Mouse (Mus musculus) neural tube, embryonic 14.5 days (tissue): ENCODE data around the gene Mybpc3. TPM values are rescaled to one million over a fixed set of nuclear protein-coding genes. Genes with fewer than 3 reads are reported as not detected.
A peak's percentile ranks its signal among the peaks of the same experiment; 100 is the strongest.

Experiments
- ATAC-seq: fragments of 200-750 bp; cut with Nextera tagmentation; 2 replicates; pipeline ENCODE4 v1.8.0; 2017; ENCODE audit warnings: low read depth, mild to moderate bottlenecking, moderate TSS enrichment, moderate library complexity
- H3K27ac ChIP-seq: fragments of 300-500 bp; sonication (generic); 2 replicates; pipeline ENCODE4 v1.5.1; 2014; ENCODE audit warnings: low read depth, mild to moderate bottlenecking, control low read depth, low read length, moderate library complexity, mixed read lengths
- H3K27me3 ChIP-seq: fragments of 300-500 bp; sonication (generic); 2 replicates; pipeline ENCODE4 v1.6.1; 2014; ENCODE audit warnings: low read length; ENCODE audit not compliant: control insufficient read depth, insufficient read depth
- H3K36me3 ChIP-seq: fragments of 300-500 bp; sonication (generic); 2 replicates; pipeline ENCODE4 v1.6.1; 2014; ENCODE audit warnings: low read length, mixed read lengths; ENCODE audit not compliant: control insufficient read depth, insufficient read depth
- H3K4me1 ChIP-seq: fragments of 300-500 bp; sonication (generic); 2 replicates; pipeline ENCODE4 v1.6.1; 2014; ENCODE audit warnings: low read length; ENCODE audit not compliant: control insufficient read depth, insufficient read depth
- H3K4me2 ChIP-seq: fragments of 300-500 bp; sonication (generic); 2 replicates; pipeline ENCODE4 v1.6.1; 2014; ENCODE audit warnings: mild to moderate bottlenecking, low read depth, low read length, control low read depth
- H3K4me3 ChIP-seq: fragments of 300-500 bp; sonication (generic); 2 replicates; pipeline ENCODE4 v1.5.1; 2014; ENCODE audit warnings: low read depth, low read length, control low read depth, mixed read lengths
- H3K9ac ChIP-seq: fragments of 300-500 bp; sonication (generic); replicated peaks from 2 replicates; pipeline ENCODE4 v1.6.1; 2014; ENCODE audit warnings: low read depth, mild to moderate bottlenecking, control low read depth, low read length, mixed read lengths
- H3K9me3 ChIP-seq: fragments of 300-500 bp; sonication (generic); 2 replicates; pipeline ENCODE4 v1.6.1; 2016; ENCODE audit warnings: low read length; ENCODE audit not compliant: control insufficient read depth
- WGBS: fragments of 180-500 bp; shearing (Covaris S2); extraction: QIAGEN DNeasy Blood & Tissue Kit; methylation state at CpG from one replicate; pipeline ENCODE4 v1.1.7; 2014; 5-methylcytosine and 5-hydroxymethylcytosine counted together
- polyA plus RNA-seq: library from polyadenylated mRNA; unstranded; fragments of >200 nt; fragmentation: Nextera tagmentation; extraction: Ambion mirVana; gene quantifications from 2 replicates; pipeline ENCODE4 v1.2.1, GENCODE M21; 2014

Mybpc3 gene
- polyA plus RNA-seq, 1 experiment from 2014 or later: not detected

DNA sequence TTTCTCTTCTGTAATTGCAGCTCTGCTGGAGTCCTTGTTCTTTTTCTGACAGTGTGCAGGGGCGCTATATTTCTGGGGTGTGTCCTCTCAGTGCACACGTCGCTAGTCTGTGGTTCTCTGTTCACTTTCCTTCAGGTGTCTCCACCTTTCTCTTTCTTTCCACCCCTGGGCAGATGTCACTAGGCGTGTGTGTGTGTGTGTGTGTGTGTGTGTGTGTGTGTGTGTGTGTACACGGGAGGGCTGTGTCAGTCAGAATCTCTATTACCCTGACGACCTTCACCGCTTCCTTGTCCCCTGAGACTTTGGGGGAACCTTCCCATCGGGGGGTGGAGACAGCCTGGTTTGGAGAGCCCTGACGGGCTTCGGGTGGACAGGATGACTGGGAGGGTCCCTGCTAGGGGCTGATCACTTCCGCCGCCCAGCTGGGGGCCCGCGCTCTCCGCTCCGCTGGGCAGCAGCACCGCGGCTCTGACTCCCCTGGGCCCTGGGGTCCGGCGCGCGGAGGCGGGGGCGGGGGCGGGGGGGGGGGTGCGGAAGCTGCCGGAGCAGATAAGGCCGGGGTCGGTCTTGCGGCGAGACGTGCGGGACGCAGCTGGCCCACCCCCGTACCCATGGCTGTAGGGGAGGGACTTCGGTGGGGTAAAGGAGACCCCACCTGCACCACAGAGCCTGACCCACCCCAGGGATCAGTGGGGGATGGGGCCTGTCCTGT is 39.5 kb upstream of the Mybpc3 start:
- H3K9ac ChIP-seq: peak overlapping the region; percentile 53
- no peaks in the 10 kb centered on the region for H3K9me3 ChIP-seq
- ATAC-seq: peak; percentile 76
- H3K4me2 ChIP-seq: peak overlapping the region; percentile 73
- WGBS: under 1% methylated on average over 29 of the region's 36 CpGs
- H3K27ac ChIP-seq: no peak overlapping the region
- H3K36me3 ChIP-seq: no peaks in the 10 kb centered on the region
- peak overlapping the region; percentile 36 for H3K4me3 ChIP-seq
- no peaks in the 10 kb centered on the region; the same call in 1 of the 2 replicates for H3K4me1 ChIP-seq
- no peaks in the 10 kb centered on the region for H3K27me3 ChIP-seq

DNA sequence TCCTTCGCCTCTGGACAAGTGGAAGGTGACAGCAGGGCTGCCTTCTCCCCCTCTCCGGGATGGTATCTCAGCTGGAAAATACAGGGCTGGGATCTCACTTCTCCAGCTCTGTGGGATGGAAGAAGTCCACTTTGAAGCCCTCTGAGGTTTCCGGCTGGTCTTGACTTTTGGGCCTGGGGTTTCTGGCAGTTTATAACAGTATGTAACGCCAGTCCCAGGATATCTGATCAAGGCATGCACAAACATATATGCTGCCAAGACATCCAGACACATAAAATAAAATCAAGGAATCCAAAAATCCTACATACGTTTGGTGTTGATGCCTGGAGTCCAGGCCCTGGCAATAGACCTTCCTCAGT is 38.9 kb upstream of the Mybpc3 start:
- H3K27me3 ChIP-seq: no peaks in the 10 kb centered on the region
- H3K36me3 ChIP-seq: no peaks in the 10 kb centered on the region
- peak overlapping the region; percentile 53 for H3K9ac ChIP-seq
- no peak overlapping the region for H3K27ac ChIP-seq
- ATAC-seq: no peak; the same call in 1 of the 2 replicates
- H3K4me3 ChIP-seq: peak overlapping the region; percentile 36
- WGBS: 29% methylated on average over 5 of the region's 5 CpGs
- peak overlapping the region; percentile 73 for H3K4me2 ChIP-seq
- no peaks in the 10 kb centered on the region; the same call in 1 of the 2 replicates for H3K4me1 ChIP-seq
- no peaks in the 10 kb centered on the region for H3K9me3 ChIP-seq

DNA sequence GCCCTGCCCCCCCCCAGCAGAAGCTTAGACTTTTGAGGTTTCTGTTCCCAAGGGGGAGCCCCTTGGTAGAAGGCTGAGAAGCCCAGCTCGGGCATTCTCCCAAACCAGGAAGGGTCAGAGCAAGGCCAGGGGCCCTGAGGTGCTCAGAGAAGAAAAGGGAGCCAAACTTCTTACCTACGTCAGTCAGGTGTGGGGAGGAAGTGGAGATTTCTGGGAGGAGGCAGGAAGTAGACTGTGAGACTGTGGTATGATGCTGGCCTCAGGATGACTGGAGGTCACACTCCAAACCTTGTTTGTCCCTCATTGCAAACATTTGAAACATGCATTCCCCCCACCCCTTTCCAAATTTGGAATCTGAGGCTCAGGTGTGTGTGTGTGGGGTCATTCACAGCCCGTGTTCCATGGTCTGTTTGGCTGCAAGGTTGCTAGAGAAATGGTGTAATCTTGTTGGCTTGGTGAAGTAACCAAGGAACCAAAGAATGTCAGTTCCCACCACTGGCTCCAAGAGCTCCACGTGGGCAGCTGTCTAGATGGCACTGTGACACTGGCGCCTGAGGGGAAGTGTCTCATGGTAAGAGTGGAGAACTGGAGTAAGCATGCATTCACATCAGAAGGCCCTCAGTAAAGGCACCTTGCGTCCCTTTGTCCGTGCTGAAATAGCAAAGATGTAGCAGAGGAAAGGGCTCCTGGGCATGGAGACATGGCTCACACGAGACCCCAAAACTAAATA is 37.0 kb upstream of the Mybpc3 start:
- Histone ChIP-seq H3K4me1 (no peaks in the 10 kb centered on the region; the same call in 1 of the 2 replicates), H3K4me3 (no peak overlapping the region), H3K36me3 (no peaks in the 10 kb centered on the region), H3K4me2 (no peak overlapping the region), H3K9me3 (no peaks in the 10 kb centered on the region), H3K27me3 (no peaks in the 10 kb centered on the region), H3K27ac (no peak overlapping the region), H3K9ac (no peak overlapping the region)
- 77% methylated on average over 8 of the region's 8 CpGs for WGBS
- no peak for ATAC-seq

DNA sequence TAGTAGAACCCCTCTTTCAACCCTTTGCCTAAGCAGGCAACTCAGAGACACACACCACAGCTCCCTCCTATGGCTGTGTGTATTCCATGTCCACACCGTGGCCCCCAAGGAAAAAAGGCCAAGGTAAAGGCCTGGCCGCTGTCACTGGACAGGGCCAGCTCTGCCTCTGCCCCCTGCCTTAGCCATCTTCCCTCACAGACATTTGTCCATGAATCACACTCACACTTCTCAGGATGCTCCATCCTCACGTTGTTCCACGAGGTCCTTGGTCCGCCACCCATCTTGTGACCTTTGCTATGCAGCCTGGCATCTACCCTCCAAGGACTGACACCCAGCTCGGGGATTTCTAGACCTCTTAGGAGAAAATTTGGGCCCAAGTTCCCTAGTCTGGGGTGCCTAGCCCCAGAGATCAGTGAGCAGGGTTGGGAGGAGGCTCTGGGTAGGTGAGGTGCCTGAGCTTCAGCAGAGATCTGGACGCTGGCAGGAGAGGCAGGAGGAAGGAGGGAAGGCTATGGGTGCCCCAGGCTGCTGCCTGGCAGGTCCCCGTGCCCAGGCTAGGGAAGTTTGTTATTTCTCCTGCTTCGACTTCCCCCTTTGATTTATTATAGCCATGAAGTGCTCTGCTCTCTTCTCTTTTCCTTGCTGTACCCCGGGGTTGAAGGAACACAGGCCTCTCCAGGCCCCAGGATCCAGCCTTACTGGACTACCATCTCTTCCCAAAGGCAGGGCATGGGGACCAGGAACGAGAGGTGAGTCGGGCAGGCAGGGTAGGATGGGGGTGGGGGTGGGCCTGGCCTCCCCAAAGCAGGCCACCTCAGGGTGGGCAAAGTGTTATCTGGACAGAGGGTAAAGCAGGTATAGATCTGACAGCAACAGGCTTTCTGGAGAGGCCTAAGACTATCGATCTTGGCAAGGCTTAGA is 35.9 kb upstream of the Mybpc3 start, which contains the start of gene Spi1:
Gene Spi1 (plus strand): TSS at position 616 of the 921 bp plus-strand sequence.
- H3K27ac ChIP-seq: no peak within 1 kb of the TSS

DNA sequence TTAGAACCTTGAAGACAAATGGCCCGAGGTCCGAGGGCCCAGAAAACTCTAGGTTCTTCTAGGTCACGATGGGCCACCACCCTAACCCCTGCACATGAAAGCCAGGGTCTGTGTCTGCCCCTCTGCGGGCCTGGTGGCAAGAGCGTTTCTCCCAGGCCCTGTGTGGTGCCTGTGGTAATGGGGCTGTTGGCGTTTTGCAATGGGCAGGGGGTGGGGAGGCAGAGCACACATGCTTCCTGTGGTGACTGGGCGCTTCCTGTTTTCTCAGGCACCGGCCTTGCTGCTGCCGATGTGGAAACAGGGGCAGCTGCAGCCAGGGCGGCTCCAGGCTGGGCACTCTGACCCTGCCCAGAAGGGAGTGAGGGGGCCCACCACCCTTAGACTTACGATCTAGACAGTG is 35.1 kb upstream of the Mybpc3 start:
- no peak for ATAC-seq
- no peak overlapping the region for H3K4me3 ChIP-seq
- no peaks in the 10 kb centered on the region for H3K27me3 ChIP-seq
- H3K4me1 ChIP-seq: no peaks in the 10 kb centered on the region; the same call in 1 of the 2 replicates
- no peak overlapping the region for H3K4me2 ChIP-seq
- WGBS: 74% methylated on average over 11 of the region's 11 CpGs
- no peaks in the 10 kb centered on the region for H3K36me3 ChIP-seq
- H3K27ac ChIP-seq: no peak overlapping the region
- no peaks in the 10 kb centered on the region for H3K9me3 ChIP-seq
- no peak overlapping the region for H3K9ac ChIP-seq

More for the DNA sequence above, 35.9 kb upstream of the Mybpc3 start, which contains the start of gene Spi1:
- H3K4me3 ChIP-seq: no peak within 1 kb of the TSS
- no peaks in the 10 kb centered on the region for H3K9me3 ChIP-seq
- ATAC-seq: no peak
- WGBS: 77% methylated on average over 13 of the region's 13 CpGs
- H3K4me1 ChIP-seq: no peaks in the 10 kb centered on the region; the same call in 1 of the 2 replicates
- no peaks in the 10 kb centered on the region for H3K36me3 ChIP-seq
- no peak within 1 kb of the TSS for H3K9ac ChIP-seq
- H3K4me2 ChIP-seq: no peak within 1 kb of the TSS
- no peaks in the 10 kb centered on the region for H3K27me3 ChIP-seq

DNA sequence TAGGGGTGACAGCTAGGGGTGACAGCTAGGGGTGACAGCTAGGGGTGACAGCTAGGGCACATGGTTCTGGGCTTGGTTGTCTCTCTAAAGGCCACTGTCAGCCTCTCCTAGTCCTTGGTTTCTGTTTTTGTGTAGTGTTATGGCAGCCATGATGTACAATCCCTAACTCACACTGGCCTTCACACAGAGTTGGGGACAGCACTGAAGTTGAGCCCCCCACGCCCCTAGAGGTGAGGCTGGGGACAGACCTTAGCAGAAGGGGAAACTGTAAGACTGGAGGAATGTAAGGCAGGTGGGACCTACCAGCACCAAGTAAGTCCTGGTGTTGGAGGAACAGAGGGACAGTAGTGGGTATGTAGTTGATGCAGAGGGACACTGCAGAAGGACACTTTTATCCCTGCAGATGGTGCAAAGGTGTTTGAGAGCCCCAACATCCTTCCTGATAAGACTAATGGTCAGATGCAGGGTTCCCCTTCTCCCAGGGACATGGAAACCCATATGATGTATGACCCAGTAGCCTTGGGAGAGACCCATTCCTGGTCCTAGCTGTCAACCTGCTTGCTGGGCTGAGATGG is 34.5 kb upstream of the Mybpc3 start:
- WGBS: 65% methylated on average over 1 of the region's 1 CpGs
- no peaks in the 10 kb centered on the region for H3K9me3 ChIP-seq
- ATAC-seq: no peak
- H3K4me1 ChIP-seq: no peaks in the 10 kb centered on the region; the same call in 1 of the 2 replicates
- H3K4me2 ChIP-seq: no peak overlapping the region
- no peaks in the 10 kb centered on the region for H3K36me3 ChIP-seq
- no peak overlapping the region for H3K27ac ChIP-seq
- H3K9ac ChIP-seq: no peak overlapping the region
- H3K4me3 ChIP-seq: no peak overlapping the region
- no peaks in the 10 kb centered on the region for H3K27me3 ChIP-seq

DNA sequence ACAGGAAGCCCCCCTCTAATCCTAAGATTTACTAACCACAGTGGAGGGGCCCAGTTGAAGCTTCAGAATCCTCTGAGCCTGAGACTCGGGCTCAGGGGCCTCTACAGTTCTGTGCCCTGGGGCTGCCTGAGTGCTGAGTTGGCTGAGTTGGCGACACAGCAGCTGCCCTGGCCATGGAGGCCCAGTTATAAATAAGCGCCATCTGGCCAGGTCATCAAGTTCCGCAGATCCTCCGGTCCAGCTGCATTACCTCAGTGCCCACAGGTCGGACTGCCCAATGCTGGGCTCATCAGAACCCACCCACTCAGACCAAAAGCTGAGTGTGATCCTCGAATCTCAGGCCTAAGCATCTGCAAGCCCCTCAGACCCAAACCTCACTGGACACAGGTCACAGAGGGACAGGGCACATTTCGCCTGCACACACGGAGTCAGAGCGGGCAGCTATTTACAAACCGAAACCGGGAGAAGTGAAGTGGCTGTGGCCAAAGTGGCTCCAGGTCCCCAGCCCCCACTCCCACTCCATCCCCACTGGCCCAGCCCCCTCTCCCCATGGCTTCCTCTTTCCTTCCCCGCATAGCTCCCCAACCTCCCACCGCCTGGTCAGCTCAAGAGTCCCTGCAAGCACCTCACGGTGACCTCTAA is 33.6 kb upstream of the Mybpc3 start:
- no peak overlapping the region for H3K27ac ChIP-seq
- no peak overlapping the region for H3K9ac ChIP-seq
- H3K4me2 ChIP-seq: no peak overlapping the region
- ATAC-seq: no peak
- WGBS: 81% methylated on average over 15 of the region's 15 CpGs
- no peak overlapping the region for H3K4me3 ChIP-seq
- no peaks in the 10 kb centered on the region for H3K4me1 ChIP-seq
- H3K9me3 ChIP-seq: no peaks in the 10 kb centered on the region
- no peaks in the 10 kb centered on the region for H3K36me3 ChIP-seq
- H3K27me3 ChIP-seq: no peaks in the 10 kb centered on the region
